Mouse (Mus musculus): ENCODE measurements around the gene 1110008L16Rik.
"Not testable (repeated sequence)": the region's sequence is repeated elsewhere in the genome, so short reads cannot be mapped to it uniquely, and the experiment has no call there.

The 1110008L16Rik gene

GRCm38 (mm10) chr12:55299336-55299735 is at the start of gene 1110008L16Rik:
Gene 1110008L16Rik (plus strand): TSS chr12:55299577.
- no peak for DNase-seq (ENCODE audit: low read depth)

GRCm38 (mm10) chr12:55261950-55262349 is 37.4 kb upstream of the 1110008L16Rik start:
- not testable (repeated sequence) for DNase-seq (ENCODE audit: low read depth)

GRCm38 (mm10) chr12:55263385-55263784 is 36.0 kb upstream of the 1110008L16Rik start:
- not testable (repeated sequence) for DNase-seq (ENCODE audit: low read depth)

- DNase-seq (ENCODE audit: low read depth) = no peak
These were observed 27.1 kb upstream of the 1110008L16Rik start for GRCm38 (mm10) chr12:55272243-55272642.

- DNase-seq (ENCODE audit: low read depth) = not testable (repeated sequence)
These were observed 21.8 kb upstream of the 1110008L16Rik start for GRCm38 (mm10) chr12:55277583-55277982.

DNA sequence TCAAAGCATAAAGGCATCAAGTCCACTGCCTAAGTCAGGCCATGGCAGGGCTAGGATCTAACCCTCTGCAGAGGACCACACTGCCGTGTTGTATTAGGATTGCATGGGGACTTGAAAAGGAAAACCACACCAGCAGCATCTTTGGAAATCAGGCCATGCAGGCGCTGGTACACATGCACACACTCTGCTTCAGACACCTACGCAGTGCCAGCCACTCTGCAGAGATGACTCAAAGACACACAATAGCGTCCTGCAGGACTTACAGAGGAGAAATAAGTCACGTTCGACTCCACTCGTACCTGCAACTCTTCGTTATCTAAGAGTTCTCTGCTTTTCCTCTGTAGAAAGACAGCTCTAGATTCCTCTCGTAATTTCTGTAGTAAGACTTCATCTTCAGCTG is 1.3 kb upstream of the 1110008L16Rik start:
- DNase-seq (ENCODE audit: low read depth) = no peak

DNA sequence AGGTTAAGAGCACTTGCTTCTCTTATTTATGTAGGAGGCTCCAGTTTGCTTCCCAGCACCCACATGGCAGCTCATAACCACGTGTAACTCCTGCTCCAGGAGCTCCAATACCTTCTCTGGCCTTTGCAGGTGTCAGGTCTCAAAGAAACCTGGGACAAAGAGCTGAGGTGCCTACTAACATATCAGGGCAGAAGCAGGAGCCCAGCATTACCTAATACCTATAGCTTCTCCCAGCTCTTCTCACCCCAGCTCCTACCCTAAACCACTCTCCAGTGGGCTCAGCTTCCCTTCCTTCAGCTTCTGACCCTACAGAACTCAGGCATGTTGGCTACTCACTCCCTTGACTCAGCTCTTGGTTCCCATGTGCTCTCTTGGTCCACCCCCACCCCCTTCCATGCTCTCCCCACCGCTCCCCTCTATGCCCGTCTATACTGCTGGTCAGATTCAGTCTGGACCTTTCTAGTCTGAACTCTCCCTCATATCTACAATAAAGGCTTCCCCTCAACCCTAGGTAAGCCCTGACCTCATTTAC is 1.5 kb downstream of the 1110008L16Rik start:
- DNase-seq (ENCODE audit: low read depth) = no peak

DNA sequence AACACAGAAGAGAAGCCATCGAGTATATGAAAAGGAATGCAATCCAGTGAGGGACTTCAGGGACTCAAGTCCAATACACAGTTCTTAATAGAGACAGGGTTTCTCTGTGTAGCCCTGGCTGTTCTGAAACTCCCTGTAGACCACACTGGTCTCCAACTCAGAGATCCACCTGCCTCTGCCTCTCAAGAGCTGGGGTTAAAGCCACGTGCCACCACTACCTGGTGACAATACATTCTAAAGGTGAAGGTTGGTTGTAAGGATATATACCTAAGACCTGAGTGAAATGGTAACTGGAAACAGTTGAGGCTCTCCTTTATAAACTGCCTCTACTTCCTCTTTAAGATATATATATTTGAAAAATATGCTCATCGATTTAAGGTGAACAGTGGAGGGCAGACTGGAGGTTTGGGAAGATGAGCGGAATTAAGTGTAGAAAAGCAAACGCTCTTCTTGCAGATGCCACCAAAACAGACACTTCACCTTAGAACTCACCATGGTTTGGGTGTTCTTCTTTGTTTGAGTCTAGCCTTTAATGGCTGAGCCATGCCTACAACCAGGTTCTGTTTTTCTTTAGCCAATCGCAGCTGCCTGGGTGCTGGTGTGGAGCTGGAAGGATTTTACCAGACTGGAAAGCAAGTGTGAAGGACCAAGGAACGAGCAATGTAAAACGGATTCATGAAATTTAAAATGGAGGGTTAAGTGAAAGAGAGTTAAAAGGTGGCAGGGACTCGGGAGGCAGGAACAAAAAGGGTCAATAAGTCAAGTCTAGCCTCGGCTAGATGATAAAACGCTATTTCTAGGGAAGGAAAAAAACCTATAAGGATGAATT is 2.3 kb downstream of the 1110008L16Rik start:
- no peak for DNase-seq (ENCODE audit: low read depth)

DNA sequence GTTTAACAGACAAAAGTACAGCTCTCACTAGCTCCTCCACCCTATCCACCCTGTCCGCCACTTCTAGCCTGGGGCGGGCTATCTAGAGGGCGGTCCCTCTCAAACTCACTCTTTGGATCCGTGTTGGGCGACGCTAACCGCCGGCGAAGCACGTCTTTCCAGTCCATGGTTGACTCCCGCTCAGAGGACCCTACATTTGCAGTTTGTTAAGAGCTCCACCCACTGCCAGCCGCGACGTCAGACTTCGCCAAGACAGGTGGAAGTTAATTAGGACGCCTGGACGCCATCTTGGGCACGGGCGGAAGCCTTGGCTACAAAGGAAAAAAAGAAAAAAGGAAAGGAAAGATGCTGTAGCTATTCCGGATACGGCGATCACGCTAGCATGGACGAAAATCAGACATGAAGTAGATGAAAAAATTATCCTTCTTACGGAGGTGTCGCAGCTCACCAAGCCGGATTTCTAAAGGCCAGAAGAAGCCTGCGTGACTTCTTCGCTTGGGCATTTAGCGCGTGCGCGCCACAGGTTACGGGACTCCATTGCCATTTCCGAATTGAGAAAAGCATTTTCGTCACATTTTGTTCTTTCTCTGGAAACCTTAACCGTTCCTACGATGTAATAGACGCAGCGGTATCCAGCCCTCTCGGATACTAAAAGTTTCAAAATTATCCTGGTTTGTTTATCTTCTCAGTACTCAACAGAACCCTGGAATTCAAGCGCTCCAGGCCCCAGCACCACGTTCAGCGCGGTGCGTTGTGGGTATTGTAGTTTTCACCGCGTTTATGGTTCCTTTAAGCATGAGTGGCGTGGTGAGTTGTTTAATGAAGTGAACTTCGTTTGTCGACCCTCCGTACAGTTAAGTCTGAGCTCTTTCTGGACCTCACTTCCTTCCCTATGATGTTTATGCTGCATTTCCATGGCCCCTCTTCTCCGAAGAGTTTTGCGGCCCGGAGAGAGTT is 3.4 kb downstream of the 1110008L16Rik start, which contains the start of gene Ppp2r3c:
Gene Ppp2r3c, minus strand, starts transcription at position 514 of the 957 bp plus-strand sequence.
- peak; percentile 96 for DNase-seq (ENCODE audit: low read depth)

DNA sequence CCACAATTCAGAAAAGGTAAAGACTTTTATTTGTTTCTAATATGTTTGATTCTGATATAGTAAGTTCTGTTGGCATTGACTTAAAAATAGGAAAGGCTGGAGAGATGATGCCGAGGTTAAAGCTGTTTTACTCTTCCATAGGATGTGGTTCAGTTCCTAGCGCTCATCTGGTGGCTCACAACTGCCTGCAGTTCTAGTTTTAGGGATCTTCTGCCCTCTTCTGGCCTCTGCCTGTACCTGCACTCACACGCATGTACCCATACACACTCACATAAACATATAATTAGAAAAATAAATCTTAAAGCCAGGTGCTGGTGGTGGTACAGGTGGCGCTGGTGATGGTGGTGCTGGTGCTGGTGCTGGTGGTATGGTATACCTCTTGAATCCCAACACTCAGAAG is 7.0 kb downstream of the 1110008L16Rik start:
- DNase-seq (ENCODE audit: low read depth) = no peak

DNA sequence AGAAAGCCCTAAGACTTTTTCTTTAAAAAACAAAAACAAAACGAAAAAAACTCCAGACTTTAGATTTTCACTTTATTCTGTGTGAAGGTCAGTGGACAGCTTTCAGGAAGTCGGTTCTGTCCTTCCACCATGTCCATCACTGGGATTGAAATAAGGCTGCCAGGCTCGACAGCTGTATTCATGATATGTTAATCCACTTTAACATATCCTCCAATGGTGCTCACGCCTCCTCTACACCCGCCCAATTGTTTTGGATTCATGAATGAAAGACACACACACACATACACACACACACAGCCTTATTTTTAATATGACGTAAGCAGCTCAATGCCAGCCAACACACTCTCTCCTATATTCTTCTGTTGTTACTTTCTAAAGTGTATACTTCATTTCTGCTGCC is 8.2 kb downstream of the 1110008L16Rik start:
- DNase-seq (ENCODE audit: low read depth) = no peak

DNA sequence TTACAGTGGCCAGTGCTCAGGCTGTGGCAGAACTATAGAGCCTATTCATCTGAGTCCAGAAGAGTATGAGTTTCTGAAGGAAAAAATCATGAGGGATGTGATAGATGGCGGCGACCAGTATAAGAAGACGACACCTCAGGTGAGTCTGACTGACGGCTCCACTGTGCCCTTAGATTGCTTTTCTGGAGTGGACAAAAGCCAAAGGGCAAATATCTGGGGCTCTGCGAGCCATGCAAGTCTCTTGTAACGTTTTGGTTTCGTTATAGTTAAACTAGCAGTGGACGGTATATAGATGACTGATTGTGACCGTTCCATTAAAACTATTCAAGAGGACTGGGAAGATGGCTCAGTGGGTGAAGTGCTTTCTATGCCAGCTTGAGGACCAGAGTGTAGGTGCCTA is 9.4 kb downstream of the 1110008L16Rik start:
- no peak for DNase-seq (ENCODE audit: low read depth)

DNA sequence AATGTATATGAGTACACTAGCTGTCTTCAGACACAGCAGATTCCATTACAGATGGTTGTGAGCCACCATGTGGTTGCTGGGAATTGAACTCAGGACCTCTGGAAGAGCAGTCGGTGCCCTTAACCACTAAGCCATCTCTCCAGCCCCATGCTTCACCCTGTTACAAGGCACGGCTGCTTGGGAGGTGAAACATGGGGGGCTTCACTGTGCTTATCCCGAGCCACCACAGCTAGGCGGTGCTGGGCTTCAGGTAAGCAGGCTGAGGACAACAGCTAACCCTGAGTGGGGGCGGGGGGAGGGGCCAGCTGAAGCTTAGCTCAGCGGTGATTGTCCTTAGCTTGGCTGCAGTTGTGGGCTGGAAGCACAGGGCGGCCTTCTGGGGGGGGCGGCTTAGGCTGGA is 10.1 kb downstream of the 1110008L16Rik start:
- DNase-seq (ENCODE audit: low read depth) = no peak

GRCm38 (mm10) chr12:55311841-55312240 is 12.5 kb downstream of the 1110008L16Rik start:
- no peak for DNase-seq (ENCODE audit: low read depth)

DNA sequence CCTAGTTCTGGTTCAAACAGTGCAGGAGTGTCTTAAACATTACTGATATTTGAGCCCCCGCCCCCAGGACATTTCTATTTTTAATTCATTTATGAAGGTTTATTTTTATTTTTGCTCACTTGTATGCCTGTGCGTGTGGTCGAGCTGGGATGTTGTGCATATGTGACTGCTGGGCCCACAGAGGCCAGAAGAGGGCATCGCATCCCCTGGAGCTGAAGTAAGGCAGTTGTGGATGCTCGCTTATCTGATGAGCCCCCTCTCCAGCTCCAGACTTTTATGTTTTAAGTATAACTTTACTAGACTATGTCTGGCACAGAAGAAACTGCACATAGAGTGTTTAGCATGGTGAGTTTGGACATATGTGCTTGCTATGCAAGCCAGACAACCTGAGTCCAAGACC is 14.5 kb downstream of the 1110008L16Rik start:
- no peak for DNase-seq (ENCODE audit: low read depth)

- peak; percentile 89 for DNase-seq (ENCODE audit: low read depth)
These were observed 15.8 kb downstream of the 1110008L16Rik start for GRCm38 (mm10) chr12:55315192-55315591.

DNA sequence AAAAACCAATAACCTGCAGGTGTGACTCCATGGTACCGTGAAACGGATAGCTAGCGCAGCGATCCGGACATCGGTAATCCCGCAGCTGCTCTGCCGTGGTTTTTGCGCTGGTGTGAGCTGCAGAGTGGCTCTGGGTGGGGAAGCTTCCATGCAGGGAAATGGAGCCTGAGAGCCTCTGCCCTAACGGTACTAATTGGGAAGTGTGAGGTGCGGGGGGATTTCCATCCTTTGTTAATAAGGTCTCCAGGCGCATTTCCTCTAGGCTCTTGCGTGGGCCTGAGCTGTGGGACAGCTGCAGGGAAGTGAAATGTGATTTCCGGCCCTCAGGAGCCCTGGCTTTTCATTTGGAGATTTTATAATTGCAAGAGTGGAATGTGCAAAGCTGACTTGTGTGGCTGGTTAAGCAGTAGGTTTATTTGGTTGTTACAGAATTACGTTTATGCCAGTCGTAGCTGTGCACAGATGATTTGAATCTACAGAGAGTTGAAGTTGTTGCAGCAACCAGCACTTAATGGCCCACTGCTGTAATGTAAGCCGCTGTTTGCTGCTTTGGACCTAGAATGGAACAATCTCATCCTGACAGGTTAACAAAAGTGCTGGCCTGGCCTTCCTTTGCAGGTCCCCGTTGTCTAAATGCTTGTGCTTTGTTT is 22.4 kb downstream of the 1110008L16Rik start:
- no peak for DNase-seq (ENCODE audit: low read depth)

- DNase-seq (ENCODE audit: low read depth) = no peak
These were observed 26.3 kb downstream of the 1110008L16Rik start for GRCm38 (mm10) chr12:55325702-55326101.

DNA sequence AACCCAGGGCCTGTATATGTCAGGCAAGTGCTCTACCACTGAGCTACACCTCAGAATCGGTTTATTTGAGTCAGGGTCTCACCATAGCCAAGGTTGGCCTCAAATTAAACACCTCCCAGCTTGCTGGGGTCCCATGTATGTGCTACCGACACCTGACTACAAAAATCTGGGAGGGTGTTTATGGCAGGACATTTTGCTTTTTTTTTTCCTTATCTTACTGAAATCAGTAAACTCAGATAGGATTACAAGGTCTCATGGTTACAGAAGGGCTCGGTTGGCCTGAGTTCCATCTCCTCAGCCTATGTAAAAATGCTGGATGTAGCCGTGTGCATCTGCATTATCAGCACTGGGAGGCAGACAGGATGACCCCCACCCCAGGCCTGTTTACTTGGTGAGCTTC is 29.4 kb downstream of the 1110008L16Rik start:
- DNase-seq (ENCODE audit: low read depth) = no peak

DNA sequence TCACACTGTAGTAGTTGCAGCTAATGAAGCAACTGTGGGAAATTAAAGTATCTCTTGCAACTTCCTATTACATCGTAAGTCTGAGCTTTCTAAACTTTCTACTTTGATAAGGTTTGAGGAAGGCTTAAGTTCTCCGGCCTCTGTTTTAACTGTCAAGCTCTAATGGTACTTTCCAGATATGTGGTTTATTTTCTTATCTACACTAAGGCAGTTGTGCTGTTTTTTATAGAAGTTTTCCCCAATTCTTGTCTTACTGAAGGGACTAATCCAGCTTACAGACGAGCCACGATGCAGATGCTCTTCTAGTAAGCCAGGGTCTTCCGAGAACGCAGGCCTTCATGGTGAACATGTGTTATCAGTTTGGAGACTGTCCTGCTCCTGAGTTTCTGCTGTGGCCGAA is 30.0 kb downstream of the 1110008L16Rik start:
- DNase-seq (ENCODE audit: low read depth) = peak; percentile 52

- no peak for DNase-seq (ENCODE audit: low read depth)
These were observed 34.3 kb downstream of the 1110008L16Rik start for GRCm38 (mm10) chr12:55333662-55334061.

GRCm38 (mm10) chr12:55338490-55338889 is 39.1 kb downstream of the 1110008L16Rik start:
- DNase-seq (ENCODE audit: low read depth) = not testable (repeated sequence)

Data from c-Kit-positive CD71-positive TER-119-negative erythroid progenitor cells, embryonic 14.5 days (primary cell).